Mouse (Mus musculus) common myeloid progenitor, adult 5-6 weeks (primary cell): Measurements from ENCODE around the gene Il31ra. TPM values are rescaled to one million over a fixed set of nuclear protein-coding genes. Genes with fewer than 3 reads are reported as not detected.
A peak's percentile ranks its signal among the peaks of the same experiment; 100 is the strongest.

Experiments
- ATAC-seq: replicated peaks from 2 replicates; pipeline ENCODE4 v1.8.0; 2016; ENCODE audit warnings: low read depth, mild to moderate bottlenecking, moderate TSS enrichment, inconsistent platforms; ENCODE audit not compliant: poor library complexity, severe bottlenecking
- total RNA-seq: library from RNA; stranded (forward); fragments of 200-1000, 187-1606 nt; gene quantifications from 2 replicates; pipeline ENCODE4 v1.2.3, GENCODE M21; 2017

Il31ra gene
- total RNA-seq, 1 experiment from 2014 or later = 9.2 TPM

DNA sequence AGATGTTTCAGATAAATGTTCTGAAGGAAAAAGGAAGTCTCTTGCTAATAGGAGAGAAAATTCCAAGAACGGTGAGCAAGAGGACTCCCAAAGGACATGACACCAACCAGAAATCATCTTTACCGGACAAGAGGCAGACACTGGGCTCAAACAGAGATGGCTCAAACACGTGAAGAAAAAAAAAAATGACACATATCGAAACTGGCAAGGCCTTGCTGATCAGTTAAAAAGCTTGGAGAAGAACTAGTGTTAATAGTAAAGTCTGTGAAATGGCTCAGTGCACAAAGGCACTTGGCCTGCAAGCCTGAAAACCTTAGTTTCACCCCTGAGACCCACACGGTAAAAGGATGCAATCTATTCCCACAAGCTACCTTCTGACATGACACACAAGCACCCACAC, 23.4 kb downstream of the Il31ra start:
- no peak for ATAC-seq

DNA sequence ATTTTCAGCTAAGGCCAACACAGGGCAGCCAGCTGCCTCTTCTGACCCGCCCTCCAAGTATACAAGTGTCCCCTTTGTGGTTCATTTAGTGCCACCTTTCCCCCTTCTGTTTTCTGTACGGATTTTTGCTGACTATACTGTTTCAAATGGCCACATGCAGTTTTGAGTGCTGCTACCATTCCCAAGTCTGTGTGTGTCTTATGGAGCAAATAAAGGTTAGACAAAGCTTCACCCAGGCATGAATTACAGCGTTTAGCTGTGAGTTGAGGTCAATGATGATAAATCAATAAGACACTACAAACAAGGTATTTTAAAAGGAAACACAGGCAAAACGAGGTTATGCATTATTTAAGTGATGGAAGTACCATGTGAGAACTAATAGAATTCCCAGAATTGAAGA, 24.6 kb downstream of the Il31ra start:
- ATAC-seq = no peak

DNA sequence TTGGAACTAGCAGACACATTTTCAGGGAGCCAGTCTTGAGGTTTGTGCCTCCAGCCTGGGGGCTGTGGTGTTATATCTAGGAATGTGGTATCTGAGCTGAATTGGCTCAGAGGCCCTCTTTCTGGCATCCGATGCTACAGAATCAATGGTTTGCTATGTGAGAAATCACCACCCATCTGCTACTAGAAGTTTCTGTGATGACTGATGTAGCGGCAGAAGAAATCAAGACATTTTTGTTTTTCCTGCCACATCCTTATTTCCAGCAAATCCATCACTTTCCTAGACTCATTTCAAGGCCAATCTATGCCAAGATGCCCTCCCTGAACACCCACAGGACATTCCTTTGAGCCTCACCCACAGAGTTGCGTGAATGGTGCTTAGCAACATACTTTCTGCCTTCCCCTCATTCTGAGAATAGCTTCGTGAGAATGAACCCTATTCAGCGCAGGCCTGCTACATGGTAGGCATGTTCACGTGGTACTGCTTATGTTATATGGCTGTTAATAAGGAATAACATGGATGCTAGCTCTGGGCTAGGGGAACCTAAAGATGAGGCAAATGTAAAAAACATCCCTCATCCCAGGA, 33.5 kb downstream of the Il31ra start:
- ATAC-seq = no peak

DNA sequence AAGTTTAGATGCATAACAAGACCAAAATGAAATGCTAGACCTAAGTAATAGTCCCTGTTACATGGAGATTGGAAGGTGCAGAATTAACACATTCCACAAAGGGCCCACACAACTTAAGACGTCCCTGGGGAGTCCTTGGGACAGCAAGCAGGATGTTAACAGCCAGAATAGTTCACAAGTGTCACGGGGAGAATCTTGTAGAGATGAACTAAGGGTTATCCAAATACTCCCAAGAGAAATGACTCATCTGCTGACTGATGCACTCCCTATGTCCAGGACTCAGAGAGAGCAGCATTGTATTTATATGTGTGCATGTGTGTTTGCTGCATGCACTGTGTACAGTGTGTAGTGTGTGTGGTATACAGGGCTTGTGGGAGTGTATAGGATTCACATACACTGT, 37.7 kb downstream of the Il31ra start:
- no peak for ATAC-seq

DNA sequence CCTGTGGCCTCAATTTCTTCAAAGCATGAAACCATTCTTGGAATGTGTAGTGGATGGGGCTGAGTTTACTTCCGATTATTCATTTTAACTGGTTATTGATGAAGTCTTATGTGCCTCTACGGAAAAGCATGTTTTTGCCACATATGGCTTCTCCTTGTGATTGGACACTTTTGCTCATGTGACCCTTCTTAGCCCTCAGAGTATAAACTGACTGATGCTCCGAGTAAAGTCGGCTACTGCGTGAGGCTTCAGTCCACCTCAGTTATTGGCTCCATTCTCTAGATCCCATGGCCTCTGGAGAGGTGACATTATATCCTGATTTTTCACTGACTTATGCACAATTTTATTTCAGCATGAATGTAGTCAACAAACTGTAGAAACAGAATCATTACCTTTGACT, 40.9 kb downstream of the Il31ra start:
- no peak for ATAC-seq

DNA sequence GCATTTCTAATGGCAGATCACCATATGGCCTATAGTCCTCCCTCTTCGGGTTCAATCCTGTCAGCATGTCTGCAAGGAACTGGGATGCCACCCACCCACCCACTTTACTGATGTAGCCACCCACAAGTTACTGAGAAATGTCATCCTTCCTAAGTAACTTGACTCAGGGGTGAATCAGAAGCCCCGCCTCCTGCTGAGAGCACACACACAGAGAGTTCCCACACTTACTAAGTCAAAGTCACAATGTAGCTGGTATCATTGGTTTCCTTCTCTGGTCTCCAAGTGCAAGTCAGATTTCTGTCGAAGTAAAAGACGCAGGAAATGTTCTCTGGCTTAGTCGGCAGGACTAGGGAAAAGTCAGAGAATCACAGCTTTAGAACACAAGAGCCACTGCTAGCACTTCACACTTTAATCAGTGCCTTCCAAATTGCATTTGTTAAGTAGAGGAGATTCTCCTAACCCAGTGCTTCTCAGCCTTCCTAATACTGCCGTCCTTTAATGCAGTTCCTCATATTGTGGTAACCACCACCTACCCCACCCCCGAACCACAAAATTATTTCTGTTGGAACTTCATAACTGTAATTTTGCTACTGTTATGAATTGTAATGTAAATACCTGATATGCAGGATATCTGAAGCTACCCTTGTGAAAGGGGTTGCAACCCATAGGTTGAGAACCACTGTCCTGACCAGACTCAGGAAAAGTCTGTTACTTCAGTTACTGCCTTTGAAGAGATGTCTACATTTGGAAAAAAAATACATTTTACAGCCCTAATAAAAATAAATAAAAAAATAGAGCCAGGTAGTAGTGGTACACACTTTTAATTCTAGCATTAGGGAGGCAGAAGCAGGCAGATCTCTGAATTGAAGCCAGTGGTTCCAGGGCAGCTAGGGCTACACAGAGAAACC, 42.3 kb downstream of the Il31ra start:
- peak; percentile 91 for ATAC-seq

DNA sequence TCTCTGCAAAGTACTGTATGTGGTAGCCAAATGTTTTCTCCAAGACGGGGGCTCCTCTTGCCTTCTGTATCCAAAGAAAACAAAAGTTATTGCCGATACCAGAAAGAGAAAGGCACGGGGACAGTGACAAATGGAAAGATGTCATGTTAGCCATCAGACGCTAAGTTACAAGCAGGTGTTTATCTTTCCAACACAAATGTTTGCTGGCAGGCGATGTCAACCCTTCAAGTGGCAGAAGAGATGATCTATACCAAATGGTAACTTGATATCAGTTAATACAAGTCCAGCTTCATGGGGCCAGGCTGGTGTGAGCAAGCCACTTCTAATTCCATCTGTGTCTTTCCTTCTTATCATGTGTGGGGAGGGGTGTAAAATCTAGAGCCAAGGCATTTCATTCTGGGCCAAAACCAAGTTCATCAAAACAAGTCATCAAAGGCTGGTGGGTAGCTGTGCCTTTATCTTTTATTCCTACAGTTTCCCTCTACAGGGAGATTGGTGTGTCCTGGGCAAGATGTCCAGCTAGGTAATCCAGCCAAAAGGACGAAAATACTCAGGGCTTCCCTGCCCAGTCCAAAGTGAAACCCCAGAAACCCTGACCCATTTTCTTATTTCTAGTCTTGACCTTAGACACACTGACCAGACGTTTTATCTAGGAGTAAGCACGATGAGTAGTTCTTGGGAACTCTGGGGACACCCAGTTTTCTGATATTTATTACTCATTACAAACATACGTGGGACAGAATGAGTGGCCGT, 52.8 kb downstream of the Il31ra start:
- ATAC-seq = peak; percentile 34

DNA sequence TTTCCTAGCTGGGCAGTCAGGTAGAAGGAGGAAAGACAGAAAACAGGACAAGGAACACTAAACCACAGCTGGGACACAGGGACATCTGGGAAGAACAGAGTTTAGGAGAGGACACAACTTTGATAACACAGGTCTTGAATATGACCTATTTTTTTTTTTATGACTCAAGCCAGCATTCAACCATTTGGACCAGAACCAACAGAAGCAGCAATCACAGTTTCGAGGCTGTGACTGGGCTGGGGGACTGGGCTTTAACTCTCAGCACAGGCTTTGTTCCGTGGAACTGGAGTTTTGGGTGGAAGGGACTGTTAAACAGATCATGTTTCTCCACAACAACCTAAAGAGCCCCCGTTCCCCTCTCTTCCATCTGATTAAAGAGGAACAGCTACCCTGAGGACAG, 53.5 kb downstream of the Il31ra start:
- ATAC-seq = no peak

DNA sequence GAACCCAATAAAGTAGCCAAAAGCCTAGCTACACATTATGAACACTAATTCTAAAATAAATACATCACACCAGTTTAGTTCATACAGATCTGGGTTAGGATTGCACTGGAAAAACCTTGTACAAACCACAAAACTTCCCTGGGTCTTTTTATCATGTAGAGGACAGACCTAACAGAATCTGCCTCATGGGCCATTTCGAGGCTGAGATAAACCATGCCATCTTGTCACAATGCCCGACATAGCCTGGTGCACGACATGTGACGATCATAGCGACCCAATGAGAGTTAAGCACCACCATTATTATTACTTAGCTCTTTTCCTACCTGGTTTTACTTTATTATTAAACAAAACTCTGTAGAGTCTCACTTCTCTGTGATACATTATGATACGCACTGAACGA, 57.1 kb downstream of the Il31ra start:
- ATAC-seq = peak; percentile 27; the same call in 1 of the 2 replicates

DNA sequence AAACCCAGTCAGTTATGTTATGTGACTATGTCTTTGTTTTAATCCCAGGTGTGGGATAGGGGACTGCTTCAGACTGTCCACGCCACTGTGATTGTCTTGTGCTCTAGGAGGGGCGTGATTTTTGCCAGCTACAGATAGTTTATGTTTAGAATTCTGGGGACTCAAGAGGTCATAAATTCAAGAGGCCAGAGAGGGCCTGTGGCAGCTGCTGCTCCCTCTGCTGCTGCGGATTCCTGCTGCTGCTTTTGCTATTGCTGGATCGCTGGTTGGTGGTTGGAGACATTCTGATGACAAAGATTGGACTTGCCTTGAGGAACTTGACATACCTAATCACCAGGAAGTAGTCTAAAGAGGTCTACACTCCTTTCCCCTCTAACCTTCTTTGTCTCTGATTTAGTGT, 57.5 kb downstream of the Il31ra start:
- ATAC-seq = no peak

DNA sequence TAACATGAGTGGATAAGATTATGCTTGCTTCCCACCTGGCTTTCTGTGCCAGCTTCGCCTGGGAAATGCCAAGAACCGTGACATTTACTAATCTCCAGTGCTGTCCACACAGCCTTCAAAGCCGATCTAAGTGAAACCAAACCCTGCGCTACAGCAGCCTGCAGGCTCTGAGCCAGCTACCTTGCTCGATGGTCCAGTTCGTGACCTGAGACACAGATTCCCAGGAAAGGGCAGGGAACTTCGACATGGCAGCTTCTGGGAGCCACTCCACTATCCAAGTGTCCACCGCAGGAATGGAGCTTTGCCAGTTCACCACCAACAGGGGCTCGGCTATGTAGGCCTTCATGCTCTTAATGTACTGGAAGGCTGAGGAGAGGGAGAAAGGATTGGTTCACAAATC, 60.6 kb downstream of the Il31ra start:
- ATAC-seq = no peak

DNA sequence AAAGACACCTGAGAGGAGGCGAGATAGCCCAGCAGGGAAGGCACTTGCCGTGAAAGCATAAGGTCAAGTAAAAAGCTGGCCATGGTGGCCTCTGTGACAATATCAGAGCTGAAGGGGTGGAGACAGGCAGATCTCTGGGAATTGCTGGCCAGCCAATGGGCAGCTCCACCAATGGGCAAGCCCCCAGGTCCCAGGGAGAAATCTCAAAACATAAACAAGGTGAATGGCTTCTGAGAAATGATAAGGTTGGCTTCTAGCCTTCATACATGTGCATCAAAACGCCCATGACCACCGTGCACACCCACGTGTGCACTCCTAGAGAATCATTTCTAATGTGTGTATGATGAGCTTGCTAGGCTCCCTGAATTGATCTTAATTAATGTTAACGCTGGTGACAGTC, 61.9 kb downstream of the Il31ra start:
- ATAC-seq = no peak

DNA sequence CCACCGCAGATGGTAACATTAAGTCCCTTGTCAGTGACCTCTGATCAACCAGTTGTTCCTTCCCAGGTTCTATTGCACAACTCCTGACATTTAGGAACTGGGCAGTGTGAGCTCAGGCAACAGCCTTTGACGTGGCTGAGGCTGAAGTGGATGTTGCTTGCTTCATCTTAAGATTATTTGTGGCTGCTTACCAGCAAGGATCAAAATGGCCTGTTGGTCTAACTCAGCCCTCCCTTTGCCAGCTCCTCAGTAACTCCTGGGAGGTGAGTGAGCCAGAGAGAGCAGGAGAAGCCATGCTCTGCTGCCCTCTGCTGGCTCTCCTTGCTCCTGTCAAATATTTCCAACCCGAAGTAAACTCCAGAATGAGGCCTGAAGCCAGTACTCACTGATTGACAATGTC, 64.3 kb downstream of the Il31ra start:
- ATAC-seq = peak; percentile 93

DNA sequence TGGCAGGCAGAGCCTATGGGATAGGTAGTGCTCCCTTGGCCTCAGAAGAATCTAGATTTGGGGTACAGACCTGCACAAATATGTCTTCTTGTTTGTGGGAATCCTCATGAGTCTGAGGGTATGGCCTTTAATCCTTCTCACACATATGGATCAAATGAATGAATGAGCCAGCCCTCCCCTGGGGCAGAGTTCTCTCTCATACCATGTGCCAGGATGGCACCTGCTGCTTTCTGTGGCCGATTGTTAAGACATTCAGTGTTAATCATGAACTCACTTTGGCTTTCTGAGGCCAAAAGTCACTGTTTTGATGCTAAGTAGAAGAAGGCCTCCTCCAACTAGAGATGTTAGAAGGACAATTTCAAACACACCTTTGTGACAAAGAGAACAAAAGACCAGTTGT, 67.0 kb downstream of the Il31ra start:
- no peak for ATAC-seq

DNA sequence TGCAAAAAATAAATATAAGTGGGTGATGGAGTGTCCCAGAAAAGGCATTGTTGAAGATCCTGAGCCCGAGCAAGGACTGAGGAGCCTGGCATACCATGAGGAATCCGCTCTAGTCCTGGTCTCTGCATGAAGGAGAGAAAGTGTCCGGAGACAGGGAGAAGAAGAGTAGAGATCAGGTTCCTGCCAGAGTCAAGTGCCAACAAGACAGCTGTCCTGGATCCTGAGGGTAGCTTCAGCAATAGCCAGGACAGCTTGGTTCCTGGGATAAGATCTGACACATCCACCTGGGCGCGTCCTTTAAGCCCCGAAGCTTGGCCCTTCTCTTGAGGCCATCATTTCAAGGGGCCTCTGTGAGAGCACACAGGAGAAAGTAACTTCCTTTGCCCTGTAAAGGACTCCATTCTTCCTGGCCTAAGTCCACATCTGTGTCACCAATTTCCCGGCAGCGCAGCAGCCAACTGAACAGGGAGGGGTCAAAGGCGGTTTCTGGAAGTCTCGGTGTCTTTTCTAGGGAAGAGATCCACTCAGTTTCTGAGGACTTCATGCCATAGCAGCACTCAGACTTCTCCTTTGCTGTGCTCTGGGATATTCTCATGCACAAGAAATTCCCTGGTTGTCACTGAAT, 70.7 kb downstream of the Il31ra start:
- no peak for ATAC-seq

DNA sequence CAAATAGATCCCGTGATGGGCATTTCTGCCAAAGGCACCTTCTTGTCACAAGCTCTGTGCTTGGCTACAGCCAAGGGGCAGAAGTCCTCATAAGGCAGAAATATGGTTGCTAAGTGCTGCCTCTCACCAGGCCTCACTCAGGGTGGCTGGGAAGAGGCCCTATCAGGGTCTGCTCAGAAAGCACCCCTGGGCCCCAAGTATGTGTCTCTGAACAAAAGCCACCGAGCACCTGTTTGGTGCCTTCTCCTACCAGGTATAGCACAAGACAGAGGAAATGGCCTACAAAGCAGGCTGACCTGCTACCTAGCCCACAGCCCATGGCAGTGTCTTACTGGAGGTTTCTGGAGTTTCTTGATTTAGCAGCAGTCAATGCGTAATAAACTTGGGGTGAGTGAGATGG, 71.3 kb downstream of the Il31ra start:
- ATAC-seq = no peak

DNA sequence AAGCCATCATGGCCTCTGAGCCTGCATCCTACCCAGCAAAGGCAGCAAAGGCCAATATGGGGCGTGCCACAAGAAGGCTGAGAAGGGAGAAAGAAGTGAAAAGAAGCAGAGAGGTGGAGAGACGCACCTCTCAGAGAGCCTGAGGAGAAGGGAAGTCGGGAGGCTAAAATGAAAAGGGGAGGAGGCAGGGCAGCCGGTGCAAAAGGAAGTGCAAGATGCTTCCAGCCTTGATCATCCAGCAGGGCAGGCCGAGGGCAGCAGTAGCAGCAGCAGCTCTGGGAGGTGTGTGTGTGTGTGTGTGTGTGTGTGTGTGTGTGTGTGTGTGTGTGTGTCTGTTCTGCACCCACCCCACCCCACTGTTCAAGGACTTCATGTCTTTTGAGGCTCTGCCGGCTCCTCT, 71.9 kb downstream of the Il31ra start:
- no peak for ATAC-seq

DNA sequence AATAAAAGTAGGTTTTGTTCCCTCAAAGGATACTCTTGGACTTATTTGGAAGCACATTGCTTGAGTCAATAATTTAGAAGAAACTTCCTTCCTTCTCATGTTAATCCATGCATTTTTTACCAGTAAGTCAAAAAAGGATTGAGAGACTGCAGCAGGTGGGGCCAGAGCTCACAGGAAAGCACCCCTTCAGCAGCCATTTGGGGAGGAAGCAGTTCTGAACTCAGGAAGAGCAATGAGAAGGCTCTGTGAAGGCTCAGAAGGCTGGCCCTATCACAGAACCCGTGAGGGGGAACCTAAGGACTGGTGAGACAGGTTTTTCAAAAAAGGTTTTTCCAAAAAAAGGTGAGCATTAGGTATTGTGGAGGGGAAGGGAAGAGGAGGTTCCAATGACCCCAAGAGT, 79.6 kb downstream of the Il31ra start:
- ATAC-seq = no peak

DNA sequence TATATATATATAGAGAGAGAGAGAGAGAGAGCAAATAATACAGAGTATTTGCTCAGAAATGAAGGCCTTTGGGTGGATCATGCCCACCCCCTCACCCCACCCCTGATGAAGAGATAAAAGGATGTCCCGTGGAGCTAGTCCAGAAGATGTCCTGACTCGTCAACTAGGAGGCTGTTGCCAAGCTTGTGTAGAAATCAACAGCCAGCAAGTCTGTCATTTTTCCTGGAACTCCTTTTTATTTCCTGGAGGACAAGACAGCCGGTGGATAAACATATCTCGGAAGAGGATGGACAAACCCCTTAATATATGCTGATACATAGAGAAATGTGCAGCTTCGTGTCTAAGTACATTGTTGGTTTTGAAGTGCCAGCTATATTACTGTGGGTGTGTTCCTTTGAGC, 81.3 kb downstream of the Il31ra start:
- no peak for ATAC-seq

DNA sequence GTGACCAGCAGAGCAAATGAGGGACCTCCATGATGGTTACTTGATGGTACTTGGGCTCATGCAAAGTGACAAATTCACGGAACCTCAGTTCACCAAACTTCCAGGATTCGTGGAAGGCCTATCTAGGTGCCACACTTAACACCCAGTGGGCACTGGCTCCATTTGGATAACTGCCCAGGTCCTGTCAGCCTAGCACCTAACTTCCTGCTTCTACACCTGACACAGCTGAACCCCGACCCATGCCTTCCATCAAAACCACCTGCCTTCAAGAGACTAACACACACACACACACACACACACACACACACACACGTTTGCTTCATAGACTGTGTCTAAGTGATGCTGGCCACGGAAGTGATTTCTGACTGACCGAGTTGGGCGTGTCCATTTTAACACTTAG, 82.3 kb downstream of the Il31ra start:
- ATAC-seq = no peak

DNA sequence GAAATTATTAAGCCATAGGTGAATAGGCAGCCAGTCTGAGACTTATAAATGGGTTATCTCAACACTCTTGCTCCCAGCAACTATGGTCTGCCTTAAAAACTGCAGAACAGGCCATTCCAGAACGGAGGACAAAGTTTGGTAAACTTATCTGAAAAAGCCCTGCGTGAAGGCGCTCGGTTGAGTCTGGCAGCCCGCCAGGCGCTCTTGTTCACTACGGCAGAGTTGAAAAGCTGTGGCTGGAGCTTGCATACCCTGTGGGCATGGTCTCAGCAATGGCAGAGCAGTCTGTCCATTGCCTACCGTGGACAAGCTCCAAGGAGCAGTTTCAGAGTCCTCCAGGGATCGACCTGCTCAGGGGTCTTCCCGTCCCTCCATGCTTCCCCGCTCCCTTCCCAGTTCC, 82.9 kb downstream of the Il31ra start:
- ATAC-seq = no peak
